Mouse (Mus musculus): Measurements from ENCODE around the gene Dynlt1f. TPM values are rescaled to one million over a fixed set of nuclear protein-coding genes. Genes with fewer than 3 reads are reported as not detected.
"Not testable (repeated sequence)": the region's sequence is repeated elsewhere in the genome, so short reads cannot be mapped to it uniquely, and the experiment has no call there.

Gene Dynlt1f
- polyA plus RNA-seq, 1 experiment from 2014 or later, result 234 TPM

DNA sequence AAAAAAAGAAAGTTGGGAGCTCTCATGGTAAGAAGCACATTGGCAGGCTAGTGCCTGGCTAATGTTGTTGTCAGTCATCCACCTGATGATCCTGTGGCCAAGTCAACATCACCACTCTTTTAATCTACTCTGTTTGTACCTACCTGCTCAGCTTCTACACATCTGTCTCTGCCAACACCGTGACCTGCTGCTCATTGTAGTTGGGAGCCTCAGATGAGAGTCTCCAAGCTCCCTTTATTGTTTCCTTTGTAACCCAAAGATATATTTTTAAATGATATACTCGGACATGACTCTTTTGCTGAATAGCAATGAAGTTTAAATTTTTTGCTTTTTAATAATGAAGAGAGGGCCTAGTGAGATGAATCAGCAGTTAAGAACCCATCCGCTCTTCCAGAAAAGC is 771 bp upstream of the Dynlt1f start:
- 93% methylated on average over 1 of the region's 3 CpGs for WGBS
- not testable (repeated sequence) for H3K36me3 ChIP-seq; ATAC-seq (replicated peaks; ENCODE audit: low FRiP score); H3K9me3 ChIP-seq (replicated peaks); H3K4me3 ChIP-seq (replicated peaks); H3K4me1 ChIP-seq; H3K4me2 ChIP-seq; H3K27me3 ChIP-seq; H3K27ac ChIP-seq; H3K9ac ChIP-seq

DNA sequence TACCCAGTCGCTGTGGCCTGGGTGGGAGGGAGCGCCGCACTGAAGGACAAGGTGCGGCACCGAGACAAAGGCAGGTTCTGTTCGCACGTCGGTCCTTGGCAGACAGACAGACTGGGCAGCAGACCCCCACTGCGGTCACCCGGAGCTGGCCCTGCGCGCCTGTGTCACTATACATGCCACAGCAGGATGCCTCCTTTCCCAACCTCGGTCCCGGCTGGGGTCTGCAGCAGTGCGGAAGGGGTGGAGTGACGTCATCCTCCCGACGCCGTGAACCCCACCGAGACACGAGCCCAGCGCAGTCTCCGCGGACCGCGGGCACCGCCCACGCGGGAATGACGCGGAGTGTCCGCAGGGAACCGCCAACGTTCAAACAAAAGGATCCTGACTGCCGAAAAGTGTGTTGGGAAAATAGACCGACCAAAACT is 601 bp downstream of the Dynlt1f start:
- not testable (repeated sequence) for H3K27me3 ChIP-seq

DNA sequence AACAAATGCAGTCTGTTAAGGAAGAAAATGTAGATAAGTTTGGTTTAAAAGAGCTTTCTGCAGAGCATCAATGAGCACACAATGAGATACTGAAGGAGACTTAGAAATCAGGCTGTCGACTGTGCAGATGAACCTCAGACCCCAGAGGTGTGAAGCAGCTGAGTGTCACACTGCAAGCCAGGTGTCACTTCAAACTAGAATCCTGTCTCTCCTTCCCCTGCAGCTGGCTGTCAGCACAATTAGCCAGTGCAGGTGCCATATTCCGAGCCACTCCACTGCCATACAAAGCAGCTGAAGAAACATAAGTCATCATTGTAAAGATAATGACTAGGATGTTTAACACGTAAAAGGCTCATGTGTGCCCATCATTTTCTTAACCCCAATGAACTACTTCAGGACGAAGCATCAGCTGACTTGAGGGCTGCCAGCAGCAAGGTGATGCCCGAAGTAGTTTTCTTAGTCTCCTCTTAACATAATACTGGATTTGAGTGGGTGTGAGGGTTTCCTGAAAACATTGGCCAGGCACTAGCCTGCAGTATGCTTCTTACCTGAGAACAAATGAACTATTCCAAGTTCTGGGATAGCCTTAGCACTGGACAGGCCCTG is 2.3 kb downstream of the Dynlt1f start:
- WGBS, result 80% methylated on average over 4 of the region's 5 CpGs
- not testable (repeated sequence) for ATAC-seq (replicated peaks; ENCODE audit: low FRiP score); H3K4me3 ChIP-seq (replicated peaks); H3K9ac ChIP-seq; H3K4me2 ChIP-seq; H3K36me3 ChIP-seq; H3K27me3 ChIP-seq; H3K4me1 ChIP-seq; H3K9me3 ChIP-seq (replicated peaks); H3K27ac ChIP-seq

More for the DNA sequence above, 601 bp downstream of the Dynlt1f start:
- H3K9me3 ChIP-seq (replicated peaks); H3K4me1 ChIP-seq; H3K36me3 ChIP-seq: not testable (repeated sequence)
- Histone ChIP-seq H3K27ac (peak overlapping the region; percentile 78), H3K4me3 (replicated peaks) (peak overlapping the region; percentile 61), H3K4me2 (peak overlapping the region; percentile 58), H3K9ac (peak overlapping the region; percentile 57)
- WGBS, result 0% methylated on average over 36 of the region's 36 CpGs
- ATAC-seq (replicated peaks; ENCODE audit: low FRiP score), result peak; percentile 77

DNA sequence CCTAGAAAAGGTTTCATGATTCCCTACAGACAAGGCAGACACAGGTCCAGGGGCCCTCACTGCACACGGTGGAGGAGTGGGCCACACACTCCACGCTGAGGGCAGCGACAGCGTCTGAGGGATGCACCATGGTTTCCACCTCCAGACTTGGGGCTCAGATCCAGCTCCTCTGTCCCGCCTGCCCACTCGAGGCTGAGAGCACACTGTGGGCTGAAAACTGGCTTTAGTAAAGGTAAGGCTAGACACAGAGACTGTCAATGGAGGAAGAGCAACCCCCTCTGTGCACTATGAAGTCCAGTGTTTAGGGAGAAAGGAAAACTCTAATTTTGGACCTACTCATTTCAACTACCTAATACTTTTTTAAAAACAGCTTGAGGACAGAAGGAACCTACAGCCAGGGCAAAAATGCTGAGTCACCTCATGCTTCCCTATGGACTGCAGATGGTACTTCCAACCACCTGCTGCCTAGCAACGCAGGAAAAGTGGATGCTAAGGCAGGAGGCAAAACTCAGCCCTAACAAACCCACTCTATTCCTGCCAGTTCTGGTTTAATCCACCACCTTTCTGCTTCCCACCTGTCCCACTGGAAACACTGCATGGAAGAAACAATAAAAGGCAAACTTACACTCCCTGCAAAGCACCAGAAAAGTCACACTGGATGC is 4.7 kb downstream of the Dynlt1f start:
- not testable (repeated sequence) for ATAC-seq (replicated peaks; ENCODE audit: low FRiP score); H3K4me3 ChIP-seq (replicated peaks); H3K27ac ChIP-seq; H3K9ac ChIP-seq; H3K4me2 ChIP-seq; H3K27me3 ChIP-seq; H3K9me3 ChIP-seq (replicated peaks); H3K36me3 ChIP-seq; H3K4me1 ChIP-seq
- WGBS, result 85% methylated on average over 6 of the region's 7 CpGs

DNA sequence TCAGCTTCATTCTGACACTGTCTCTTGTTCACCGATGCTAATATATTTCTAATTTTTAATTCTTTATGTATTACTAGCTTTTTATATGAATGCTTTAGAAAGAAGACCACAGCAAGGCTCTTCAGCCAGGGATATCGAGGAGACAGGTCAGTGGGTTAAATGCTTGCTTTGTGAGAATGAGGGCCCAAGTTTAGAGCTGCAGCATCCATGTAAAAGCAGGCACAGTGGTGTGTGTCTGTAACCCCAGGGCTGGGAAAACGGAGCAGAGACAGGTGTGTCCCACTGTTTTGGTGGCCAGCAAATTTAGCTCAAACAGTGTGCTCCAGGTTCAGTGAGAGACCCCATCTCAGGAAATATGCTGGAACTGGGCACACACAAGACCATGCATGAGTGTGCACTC is 8.2 kb downstream of the Dynlt1f start:
- not testable (repeated sequence) for H3K9ac ChIP-seq; H3K27ac ChIP-seq; H3K4me2 ChIP-seq; ATAC-seq (replicated peaks; ENCODE audit: low FRiP score); H3K4me1 ChIP-seq; H3K9me3 ChIP-seq (replicated peaks); H3K4me3 ChIP-seq (replicated peaks); H3K36me3 ChIP-seq; H3K27me3 ChIP-seq
- 96% methylated on average over 3 of the region's 3 CpGs for WGBS

DNA sequence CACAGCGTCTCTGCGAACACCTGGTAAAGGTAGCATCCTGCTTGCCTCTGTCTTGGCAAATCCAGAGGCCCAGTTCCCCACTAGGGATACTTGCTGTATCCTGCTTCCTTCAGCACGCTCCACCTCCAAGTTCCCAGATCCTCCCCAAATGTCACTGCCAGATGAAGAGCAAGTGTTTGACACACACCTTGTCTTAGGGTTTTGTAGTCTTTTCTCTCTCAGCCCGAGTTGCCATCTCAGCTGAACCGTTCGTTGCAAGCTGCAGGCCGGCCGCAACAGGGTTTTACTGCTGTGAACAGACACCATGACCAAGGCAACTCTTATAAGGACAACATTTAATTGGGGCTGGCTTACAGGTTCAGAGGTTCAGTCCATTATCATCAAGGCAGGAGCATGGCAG is 8.9 kb downstream of the Dynlt1f start:
- not testable (repeated sequence) for H3K27ac ChIP-seq; ATAC-seq (replicated peaks; ENCODE audit: low FRiP score); H3K36me3 ChIP-seq; H3K9ac ChIP-seq; H3K9me3 ChIP-seq (replicated peaks); H3K4me1 ChIP-seq; H3K4me2 ChIP-seq; H3K27me3 ChIP-seq; H3K4me3 ChIP-seq (replicated peaks)
- WGBS, result 97% methylated on average over 8 of the region's 8 CpGs

DNA sequence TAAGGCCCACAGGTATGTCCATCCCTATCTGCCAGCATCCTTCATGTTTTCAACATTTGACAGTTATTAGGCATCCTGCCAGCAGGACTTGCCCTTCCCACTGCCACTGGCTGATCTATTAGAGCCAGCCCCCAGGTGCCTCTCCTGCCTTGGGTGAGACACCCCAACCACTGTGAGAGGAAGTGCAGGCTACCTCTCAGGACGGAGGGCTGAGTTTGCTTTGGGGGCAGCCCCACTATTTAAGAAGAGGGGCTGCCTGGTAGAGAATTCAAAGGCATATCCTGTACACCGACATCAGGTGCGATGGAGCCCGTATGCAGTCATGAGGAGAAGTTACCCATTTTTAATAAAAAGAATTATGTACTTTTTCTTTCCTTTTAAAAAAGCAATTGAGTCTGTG is 10.0 kb downstream of the Dynlt1f start:
- not testable (repeated sequence) for H3K4me3 ChIP-seq (replicated peaks); H3K4me2 ChIP-seq; H3K9me3 ChIP-seq (replicated peaks); H3K27me3 ChIP-seq; ATAC-seq (replicated peaks; ENCODE audit: low FRiP score); H3K9ac ChIP-seq; H3K36me3 ChIP-seq; H3K27ac ChIP-seq; H3K4me1 ChIP-seq
- WGBS, result 86% methylated on average over 4 of the region's 4 CpGs

DNA sequence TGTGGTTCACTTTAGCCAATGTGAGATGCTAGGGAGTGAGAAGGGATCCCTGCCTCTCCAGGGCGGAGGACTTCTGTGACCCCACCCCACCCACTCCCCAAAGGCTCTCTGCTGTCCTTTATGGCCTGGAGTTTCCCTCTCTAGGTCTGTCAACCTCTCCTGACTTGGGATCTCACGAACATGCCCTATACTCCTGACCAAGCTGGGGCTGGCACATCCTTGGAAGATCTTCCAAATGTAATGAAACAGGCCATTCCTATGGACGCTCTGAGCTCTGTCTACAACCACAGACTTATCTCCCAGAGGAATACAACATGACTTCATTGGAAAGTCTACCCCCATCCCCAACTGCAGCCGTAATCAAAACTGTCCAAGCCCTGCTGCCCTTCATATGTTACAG is 11.0 kb downstream of the Dynlt1f start:
- H3K9me3 ChIP-seq (replicated peaks); H3K4me1 ChIP-seq; H3K4me3 ChIP-seq (replicated peaks); H3K27ac ChIP-seq; H3K27me3 ChIP-seq; ATAC-seq (replicated peaks; ENCODE audit: low FRiP score); H3K9ac ChIP-seq; H3K36me3 ChIP-seq; H3K4me2 ChIP-seq: not testable (repeated sequence)
- WGBS, result 87% methylated on average over 4 of the region's 4 CpGs

DNA sequence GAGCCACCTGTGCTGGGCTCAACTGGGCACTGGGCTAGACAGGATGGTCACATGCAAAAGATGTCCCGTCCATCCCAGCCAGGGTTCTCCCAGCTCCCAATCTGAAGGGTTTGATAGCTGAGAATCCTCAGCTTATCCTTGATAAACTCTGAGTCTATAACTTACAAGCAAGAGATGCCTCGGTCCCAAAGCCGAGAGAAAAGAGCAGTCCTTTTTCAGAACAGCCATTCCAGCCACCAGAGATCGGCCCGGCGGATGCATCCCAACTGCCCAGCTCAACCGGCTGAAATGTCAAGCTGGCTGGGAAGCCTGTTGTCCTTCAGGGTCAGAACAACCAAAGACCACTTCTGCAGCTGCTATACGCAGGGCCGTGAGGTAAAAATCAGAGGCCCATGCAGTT is 11.5 kb downstream of the Dynlt1f start:
- not testable (repeated sequence) for H3K4me3 ChIP-seq (replicated peaks); H3K36me3 ChIP-seq; H3K4me2 ChIP-seq; H3K9ac ChIP-seq; H3K27ac ChIP-seq; ATAC-seq (replicated peaks; ENCODE audit: low FRiP score); H3K4me1 ChIP-seq; H3K9me3 ChIP-seq (replicated peaks); H3K27me3 ChIP-seq
- 87% methylated on average over 9 of the region's 9 CpGs for WGBS

DNA sequence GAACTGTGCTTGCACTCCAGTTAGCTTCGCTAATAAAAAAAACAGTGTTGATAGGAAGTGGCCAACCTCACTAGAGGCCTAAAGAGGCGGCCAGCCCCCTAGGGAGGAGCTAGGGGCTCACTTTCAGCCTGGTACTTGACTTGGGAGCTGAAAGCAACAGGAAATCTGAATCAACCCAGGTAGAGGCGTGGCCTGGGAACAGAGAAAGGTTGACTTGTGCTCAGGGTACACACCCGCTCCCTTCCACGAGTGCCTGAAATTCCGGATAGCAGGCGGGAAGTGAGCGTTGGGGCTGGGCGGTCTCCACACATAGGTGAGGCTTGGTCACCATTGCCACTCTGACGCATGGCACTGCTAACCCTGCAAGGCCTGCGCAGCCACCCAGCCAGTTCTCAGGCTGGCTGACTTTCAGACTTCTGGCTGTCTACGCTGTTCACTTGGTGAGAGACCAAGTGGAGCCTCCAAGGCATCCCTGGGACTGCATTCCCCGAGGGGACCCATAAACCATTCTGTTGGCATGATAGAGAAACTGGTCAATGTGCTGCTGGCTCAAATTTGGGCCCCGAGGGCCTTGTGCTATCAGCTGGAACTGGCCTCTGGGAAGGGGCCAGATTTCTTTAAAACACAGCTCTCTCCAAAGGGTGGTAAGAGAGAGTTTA is 14.8 kb downstream of the Dynlt1f start:
- H3K4me1 ChIP-seq; H3K4me3 ChIP-seq (replicated peaks); H3K27me3 ChIP-seq; H3K27ac ChIP-seq; H3K9ac ChIP-seq; H3K36me3 ChIP-seq; H3K4me2 ChIP-seq; H3K9me3 ChIP-seq (replicated peaks): not testable (repeated sequence)
- ATAC-seq (replicated peaks; ENCODE audit: low FRiP score), result peak; percentile 60; the same call in 1 of the 2 replicates
- WGBS, result 70% methylated on average over 14 of the region's 14 CpGs

DNA sequence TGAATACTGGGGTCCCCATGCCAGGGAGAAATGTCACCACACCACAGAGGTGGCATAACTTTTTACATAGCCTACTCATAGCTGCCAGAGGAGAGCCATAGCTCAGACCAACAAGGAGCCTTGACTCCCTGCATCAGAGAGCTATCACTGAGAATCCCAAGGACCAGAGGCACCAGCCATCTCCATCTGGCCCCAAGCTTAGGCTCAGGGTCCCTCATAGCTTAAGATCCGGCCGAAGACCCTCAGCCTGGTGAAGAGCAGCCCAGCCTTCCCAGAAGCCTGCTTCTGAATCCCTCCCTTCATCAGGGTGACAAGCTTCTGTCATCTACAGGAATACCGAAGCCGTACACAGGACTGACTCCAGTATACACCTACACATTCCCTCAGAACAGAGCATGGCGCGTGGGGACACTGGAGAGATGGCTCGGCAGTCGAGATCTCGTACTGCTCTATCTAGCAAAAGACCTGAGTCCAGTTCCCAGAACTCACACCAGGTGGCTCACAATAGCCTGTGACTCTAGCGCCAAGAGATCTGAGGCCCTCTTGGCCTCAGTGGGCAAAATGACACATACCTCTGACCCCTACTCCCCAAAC is 15.6 kb downstream of the Dynlt1f start:
- H3K36me3 ChIP-seq; H3K4me1 ChIP-seq; H3K9me3 ChIP-seq (replicated peaks); H3K9ac ChIP-seq; H3K27me3 ChIP-seq; H3K4me2 ChIP-seq; H3K4me3 ChIP-seq (replicated peaks); ATAC-seq (replicated peaks; ENCODE audit: low FRiP score); H3K27ac ChIP-seq: not testable (repeated sequence)
- 91% methylated on average over 10 of the region's 10 CpGs for WGBS

DNA sequence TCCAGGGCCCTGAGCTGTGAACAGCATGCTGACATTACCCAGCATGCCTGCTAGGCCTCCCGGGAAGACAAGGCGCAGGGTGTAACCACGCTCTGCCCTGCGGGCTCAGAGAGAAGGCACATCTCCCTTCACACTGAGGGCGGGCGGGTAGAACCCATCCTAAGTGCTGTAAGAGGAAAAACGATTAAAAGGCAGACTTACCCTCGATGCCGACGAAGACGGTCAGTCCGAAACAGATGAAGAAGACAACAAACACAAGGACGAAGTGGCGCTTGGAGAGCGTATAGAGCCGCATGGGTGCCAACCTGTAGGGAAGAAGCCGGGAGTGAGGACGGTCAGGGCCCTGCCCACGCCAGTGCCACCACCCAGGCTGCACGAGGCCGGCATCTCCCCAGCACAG is 16.2 kb downstream of the Dynlt1f start:
- H3K27me3 ChIP-seq; ATAC-seq (replicated peaks; ENCODE audit: low FRiP score); H3K9ac ChIP-seq; H3K4me3 ChIP-seq (replicated peaks); H3K9me3 ChIP-seq (replicated peaks); H3K27ac ChIP-seq; H3K4me2 ChIP-seq; H3K36me3 ChIP-seq; H3K4me1 ChIP-seq: not testable (repeated sequence)
- 95% methylated on average over 15 of the region's 21 CpGs for WGBS

All from kidney, embryonic 15.5 days (tissue).